Mouse (Mus musculus): ENCODE measurements around the gene D930020B18Rik. TPM values are rescaled to one million over a fixed set of nuclear protein-coding genes. Genes with fewer than 3 reads are reported as not detected.

Gene D930020B18Rik
- total and polyA plus RNA-seq, 3 experiments: 0.61 to 0.65 TPM; not detected in 1

DNA sequence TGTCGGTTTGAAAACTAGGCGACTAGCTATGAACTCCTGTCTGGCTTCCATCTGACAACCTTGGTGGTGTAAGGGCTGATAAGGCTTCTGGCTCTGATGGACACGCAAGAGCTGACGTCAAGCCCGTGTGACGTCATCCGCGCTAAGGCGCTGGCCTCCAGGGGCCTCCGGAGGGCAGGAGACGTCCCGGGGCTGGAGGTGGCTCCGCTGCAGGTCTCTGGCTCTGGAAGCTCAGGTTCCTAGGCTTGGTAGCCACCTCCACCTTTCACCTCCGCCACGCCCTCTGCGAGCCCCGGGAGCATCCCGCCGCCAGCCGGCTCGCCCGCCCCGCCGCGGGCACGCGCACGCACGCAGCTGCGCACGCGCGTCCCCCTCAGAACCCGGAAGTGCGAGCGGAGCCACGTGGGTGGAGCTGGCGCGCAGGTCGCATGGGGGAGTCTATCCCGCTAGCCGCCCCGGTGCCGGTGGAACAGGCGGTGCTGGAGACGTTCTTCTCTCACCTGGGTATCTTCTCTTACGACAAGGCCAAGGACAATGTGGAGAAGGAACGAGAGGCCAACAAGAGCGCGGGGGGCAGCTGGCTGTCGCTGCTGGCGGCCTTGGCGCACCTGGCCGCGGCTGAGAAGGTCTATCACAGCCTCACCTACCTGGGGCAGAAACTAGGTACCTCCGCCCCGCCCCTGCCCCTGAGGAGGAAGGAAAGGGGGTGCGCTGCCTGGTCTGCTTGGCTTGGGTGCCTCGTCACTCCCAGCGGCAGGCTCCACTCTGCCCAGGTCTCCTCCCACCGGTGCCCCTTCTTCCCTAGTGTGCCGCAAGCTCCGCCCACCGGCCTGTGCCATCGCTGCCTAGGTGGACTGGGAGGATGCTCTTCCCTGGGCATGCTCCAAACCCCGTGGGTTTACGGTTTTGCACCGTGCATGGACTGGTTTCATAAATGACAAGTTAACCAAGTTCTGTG is 98.4 kb downstream of the D930020B18Rik start, which contains the start of gene BC048403:
BC048403 (plus strand) TSS at position 390 of the 958 bp plus-strand sequence.
- peaks cover 20% of the 10 kb centered on the region for H3K79me2 ChIP-seq (ENCODE audit: control insufficient read depth, insufficient read depth, low read length, poor library complexity)
- peaks cover 6 to 7% of the 10 kb centered on the region in 2 experiments; a peak in 3 of 4 replicates for H3K4me1 ChIP-seq (ENCODE audit: control insufficient read depth in 1 of 2, insufficient read depth in 2 of 2, low read length in 2 of 2)
- no peaks in the 10 kb centered on the region for H3K27me3 ChIP-seq (ENCODE audit: control insufficient read depth in 1 of 2, insufficient read depth in 2 of 2, low read length in 2 of 2)
- H3K9ac ChIP-seq (ENCODE audit: control insufficient read depth, low read depth, low read length, poor library complexity, severe bottlenecking): peak within 1 kb of the TSS; percentile 75
- TF ChIP-seq POLR2AphosphoS5 (IDR thresholded peaks at IDR 0.05; ENCODE audit: borderline replicate concordance, low read depth, low read length) (no peak), EP300 (IDR thresholded peaks at IDR 0.05; ENCODE audit: low read depth in 1 of 2, low read length in 2 of 2) (0 out of 4 replicates have a peak, but pooled peaks of 1 of the 2 experiments have one; percentile 21), E2F4 (IDR thresholded peaks at IDR 0.05; ENCODE audit: borderline replicate concordance, low read depth, low read length) (no peak), KAT2A (conservative IDR thresholded peaks at IDR 0.05; ENCODE audit: low read depth, low read length) (no peak), MXI1 (IDR thresholded peaks at IDR 0.05; ENCODE audit: low read depth, low read length) (peak; percentile 100), SMC3 (IDR thresholded peaks at IDR 0.05; ENCODE audit: low read depth, low read length) (no peak), MAX (IDR thresholded peaks at IDR 0.05; ENCODE audit: low read length) (peak; percentile 96), TBP (IDR thresholded peaks at IDR 0.05; ENCODE audit: low read depth, low read length) (no peak), RCOR1 (IDR thresholded peaks at IDR 0.05; ENCODE audit: low read depth, low read length) (no peak), GATA1 (IDR thresholded peaks at IDR 0.05; ENCODE audit: low read depth, low read length) (peak; percentile 73), USF1 (IDR thresholded peaks at IDR 0.05; ENCODE audit: low read depth, low read length) (peak; percentile 87), ELF1 (IDR thresholded peaks at IDR 0.05; ENCODE audit: low read depth, low read length) (peak; percentile 99), POLR2AphosphoS2 (IDR thresholded peaks at IDR 0.05; ENCODE audit: low read length) (peak; percentile 67; the same call in 1 of the 2 replicates), NRF1 (IDR thresholded peaks at IDR 0.05; ENCODE audit: insufficient read depth, low read depth, low read length, poor library complexity, severe bottlenecking) (peak; percentile 81), GABPA (IDR thresholded peaks at IDR 0.05; ENCODE audit: low read depth, low read length) (peak; percentile 77; the same call in 1 of the 2 replicates), HCFC1 (IDR thresholded peaks at IDR 0.05; ENCODE audit: low read depth, low read length) (peak; percentile 71), ZNF384 (IDR thresholded peaks at IDR 0.05; ENCODE audit: low read depth, low read length) (no peak), NELFE (IDR thresholded peaks at IDR 0.05; ENCODE audit: low read depth, low read length) (peak; percentile 86), ZKSCAN1 (IDR thresholded peaks at IDR 0.05; ENCODE audit: low read depth, low read length) (no peak), POLR2A (IDR thresholded peaks at IDR 0.05; ENCODE audit: control insufficient read depth in 1 of 2, insufficient read depth in 1 of 2, low read depth in 1 of 2, low read length in 2 of 2, poor library complexity in 1 of 2) (peak; percentile 70 to 91; a peak in 3 of 4 replicates), MEF2A (IDR thresholded peaks at IDR 0.05; ENCODE audit: extremely low read depth, insufficient replicate concordance, low read depth, low read length, poor library complexity, severe bottlenecking) (no peak), CTCF (IDR thresholded peaks at IDR 0.05 in 2 of 3, conservative IDR thresholded peaks at IDR 0.05 in 1 of 3; ENCODE audit: control insufficient read depth in 1 of 3, insufficient read depth in 1 of 3, low read depth in 2 of 3, low read length in 3 of 3, poor library complexity in 1 of 3, severe bottlenecking in 1 of 3) (no peak), SIN3A (IDR thresholded peaks at IDR 0.05; ENCODE audit: low read length) (peak; percentile 98), TCF12 (IDR thresholded peaks at IDR 0.05; ENCODE audit: low read depth, low read length) (0 out of 2 replicates have a peak, but pooled peaks have one; percentile 9), ZC3H11A (IDR thresholded peaks at IDR 0.05; ENCODE audit: low read depth, low read length) (no peak), MYC (IDR thresholded peaks at IDR 0.05; ENCODE audit: low read depth, low read length) (peak; percentile 98), MYB (IDR thresholded peaks at IDR 0.05; ENCODE audit: low read depth, low read length) (no peak), RAD21 (IDR thresholded peaks at IDR 0.05; ENCODE audit: low read depth, low read length) (no peak), ETS1 (IDR thresholded peaks at IDR 0.05; ENCODE audit: low read depth, low read length) (peak; percentile 85), MAFK (IDR thresholded peaks at IDR 0.05; ENCODE audit: borderline replicate concordance, low read depth, low read length) (no peak), ZMIZ1 (IDR thresholded peaks at IDR 0.05; ENCODE audit: low read depth, low read length) (peak; percentile 56; the same call in 1 of the 2 replicates), JUND (IDR thresholded peaks at IDR 0.05; ENCODE audit: low read depth, low read length) (no peak)
- peaks cover under 1 to 10% of the 10 kb centered on the region in 2 experiments; a peak in 3 of 4 replicates for H3K36me3 ChIP-seq (ENCODE audit: control insufficient read depth in 1 of 2, insufficient read depth in 2 of 2, low read length in 2 of 2)
- peak; percentile 91 for DNase-seq (ENCODE audit: low read depth, low spot score)
- H3K9me3 ChIP-seq (replicated peaks; ENCODE audit: insufficient read depth, low read length): no peaks in the 10 kb centered on the region
- H3K4me3 ChIP-seq (ENCODE audit: control insufficient read depth in 1 of 2, insufficient read depth in 1 of 2, low read depth in 2 of 2, low read length in 2 of 2): peak within 1 kb of the TSS; percentile 66 to 74
- H3K27ac ChIP-seq (ENCODE audit: control insufficient read depth, low read depth, low read length): peak within 1 kb of the TSS; percentile 44
